Mouse (Mus musculus) erythroid progenitor cell, adult 5-6 weeks (primary cell): ENCODE results near the gene Gabrd. TPM values are rescaled to one million over a fixed set of nuclear protein-coding genes. Genes with fewer than 3 reads are reported as not detected.

ENCODE experiments used
- ATAC-seq: replicated peaks from 2 replicates; pipeline ENCODE4 v1.8.0; 2016; ENCODE audit warnings: moderate number of reproducible peaks, mild to moderate bottlenecking, moderate TSS enrichment, inconsistent platforms; ENCODE audit not compliant: poor library complexity, low FRiP score, severe bottlenecking
- total RNA-seq, 2 experiments: library from RNA; stranded (forward) in 1 of 2; stranded (reverse) in 1 of 2; fragments of 150-400 nt in 1 of 2; fragments of 186-747, 209-891 nt in 1 of 2; gene quantifications; 2 replicates each; pipeline versions ENCODE4 v1.2.3 to v1.2.4; 2015 to 2017; ENCODE audit warnings: low replicate concordance in 2 of 2

The Gabrd gene
- total RNA-seq, 2 experiments from 2014 or later, result not detected

GRCm38 (mm10) chr4:155395471-155395870 lies 2.4 kb downstream of the Gabrd start:
- ATAC-seq, result no peak

- ATAC-seq, result no peak
Observed at GRCm38 (mm10) chr4:155387166-155387565, 10.7 kb downstream of the Gabrd start.

- no peak for ATAC-seq
Observed at GRCm38 (mm10) chr4:155383326-155383725, 14.6 kb downstream of the Gabrd start.

GRCm38 (mm10) chr4:155382752-155383151 lies 15.2 kb downstream of the Gabrd start:
- ATAC-seq, result no peak

- ATAC-seq, result no peak
Observed at GRCm38 (mm10) chr4:155381974-155382373, 15.9 kb downstream of the Gabrd start.

GRCm38 (mm10) chr4:155371797-155372735 lies 25.8 kb downstream of the Gabrd start:
- ATAC-seq, result no peak

- ATAC-seq, result no peak
Observed at GRCm38 (mm10) chr4:155370737-155371715, 26.9 kb downstream of the Gabrd start.

GRCm38 (mm10) chr4:155368684-155369083 lies 29.2 kb downstream of the Gabrd start:
- ATAC-seq, result no peak

- no peak for ATAC-seq
Observed at GRCm38 (mm10) chr4:155367739-155368138, 30.2 kb downstream of the Gabrd start.

GRCm38 (mm10) chr4:155366784-155367183 lies 31.1 kb downstream of the Gabrd start:
- no peak for ATAC-seq

- no peak for ATAC-seq
Observed at GRCm38 (mm10) chr4:155362443-155362842, 35.5 kb downstream of the Gabrd start.

GRCm38 (mm10) chr4:155361303-155361791 lies 36.6 kb downstream of the Gabrd start, which contains the start of gene Prkcz:
Prkcz (minus strand) TSS chr4:155361361.
- ATAC-seq, result no peak

GRCm38 (mm10) chr4:155360856-155361255 lies 37.1 kb downstream of the Gabrd start:
- ATAC-seq, result no peak

GRCm38 (mm10) chr4:155359560-155360464 lies 38.1 kb downstream of the Gabrd start:
- ATAC-seq, result no peak

- no peak for ATAC-seq
Observed at GRCm38 (mm10) chr4:155357601-155358000, 40.3 kb downstream of the Gabrd start.

- no peak for ATAC-seq
Observed at GRCm38 (mm10) chr4:155356354-155356753, 41.6 kb downstream of the Gabrd start.

- no peak for ATAC-seq
Observed at GRCm38 (mm10) chr4:155354546-155354945, 43.4 kb downstream of the Gabrd start.

GRCm38 (mm10) chr4:155354035-155354434 lies 43.9 kb downstream of the Gabrd start:
- ATAC-seq, result no peak

GRCm38 (mm10) chr4:155352581-155352980 lies 45.3 kb downstream of the Gabrd start:
- ATAC-seq, result no peak
